Mouse (Mus musculus) left cerebral cortex, postnatal 36 days (tissue): ENCODE results near the gene Mrpl38. TPM values are rescaled to one million over a fixed set of nuclear protein-coding genes. Genes with fewer than 3 reads are reported as not detected.
"Not testable (repeated sequence)": the region's sequence is repeated elsewhere in the genome, so short reads cannot be mapped to it uniquely, and the experiment has no call there.

Source experiments
- DNase-seq, 2 experiments: peaks; one replicate each; pipeline ENCODE4 v3.0.0; 2021 to 2022; ENCODE audit warnings: low spot score in 2 of 2, mixed read lengths in 1 of 2
- intact Hi-C: fragments of 180-260 bp; cut with DNase I; formaldehyde crosslinking; loops from one replicate; pipeline ENCODE4 v1.15.1; 2025
- total RNA-seq, 2 experiments: library from RNA; stranded (reverse); gene quantifications; 2 replicates each; pipeline ENCODE4 v1.2.3; 2021

Gene Mrpl38
- total RNA-seq, 2 experiments from 2014 or later = 58.3 to 62.1 TPM

GRCm38 (mm10) chr11:116099462-116099861 lies 39.2 kb downstream of the Mrpl38 start:
- DNase-seq = no peak
- intact Hi-C loops = no loop called here

- no peak for DNase-seq
- intact Hi-C loops = no loop called here
These were observed 39.8 kb downstream of the Mrpl38 start for GRCm38 (mm10) chr11:116098711-116099460.

- DNase-seq = no peak
- intact Hi-C loops = no loop called here
These were observed 42.2 kb downstream of the Mrpl38 start for GRCm38 (mm10) chr11:116096213-116097108.

GRCm38 (mm10) chr11:116095573-116095972 lies 43.1 kb downstream of the Mrpl38 start:
- no peak for DNase-seq
- intact Hi-C loops = no loop called here

- intact Hi-C loops = no loop called here
- DNase-seq = no peak
These were observed 44.7 kb downstream of the Mrpl38 start for GRCm38 (mm10) chr11:116093771-116094565.

- intact Hi-C loops = not testable (repeated sequence)
These were observed 45.7 kb downstream of the Mrpl38 start for GRCm38 (mm10) chr11:116092959-116093358.

GRCm38 (mm10) chr11:116091591-116091990 lies 47.1 kb downstream of the Mrpl38 start:
- intact Hi-C loops = no loop called here
- no peak for DNase-seq

More at GRCm38 (mm10) chr11:116092959-116093358, 45.7 kb downstream of the Mrpl38 start:
- not testable (repeated sequence) for DNase-seq

- DNase-seq = no peak
- intact Hi-C loops = no loop called here
These were observed 49.1 kb downstream of the Mrpl38 start for GRCm38 (mm10) chr11:116089545-116089944.

- no peak for DNase-seq
- intact Hi-C loops = no loop called here
These were observed 49.8 kb downstream of the Mrpl38 start for GRCm38 (mm10) chr11:116088741-116089394.

GRCm38 (mm10) chr11:116088188-116088587 lies 50.5 kb downstream of the Mrpl38 start:
- intact Hi-C loops = no loop called here
- no peak for DNase-seq

GRCm38 (mm10) chr11:116087194-116088130 lies 51.2 kb downstream of the Mrpl38 start:
- peak; percentile 79 to 82 for DNase-seq
- intact Hi-C loops = loop anchor here (1.0 to 2.0 kb wide), 3 partner anchors 43 to 57 kb away; partner anchors contain the start of genes Mrpl38 and Unk

- peak; percentile 96 to 97 for DNase-seq
- intact Hi-C loops = loop anchor here (1.0 to 2.0 kb wide), 3 partner anchors 44 to 56 kb away; partner anchors contain the start of genes Mrpl38 and Unk
These were observed 52.1 kb downstream of the Mrpl38 start, which contains the start of gene Wbp2 for GRCm38 (mm10) chr11:116086258-116087193. TSS of gene Wbp2 (minus strand) at chr11:116086995.

- no peak for DNase-seq
- intact Hi-C loops = no loop called here
These were observed 54.5 kb downstream of the Mrpl38 start for GRCm38 (mm10) chr11:116084166-116084565.

- intact Hi-C loops = no loop called here
These were observed 55.5 kb downstream of the Mrpl38 start for GRCm38 (mm10) chr11:116083096-116083672.

More at GRCm38 (mm10) chr11:116083096-116083672, 55.5 kb downstream of the Mrpl38 start:
- DNase-seq = no peak
